Mouse (Mus musculus) lung, postnatal 25 days (tissue): ENCODE measurements around the gene Tnfrsf17.
"Not testable (repeated sequence)": the region's sequence is repeated elsewhere in the genome, so short reads cannot be mapped to it uniquely, and the experiment has no call there.

Experiments used
- DNase-seq: peaks from one replicate; pipeline ENCODE4 v3.0.0; 2022; ENCODE audit warnings: low spot score

Tnfrsf17 gene

DNA sequence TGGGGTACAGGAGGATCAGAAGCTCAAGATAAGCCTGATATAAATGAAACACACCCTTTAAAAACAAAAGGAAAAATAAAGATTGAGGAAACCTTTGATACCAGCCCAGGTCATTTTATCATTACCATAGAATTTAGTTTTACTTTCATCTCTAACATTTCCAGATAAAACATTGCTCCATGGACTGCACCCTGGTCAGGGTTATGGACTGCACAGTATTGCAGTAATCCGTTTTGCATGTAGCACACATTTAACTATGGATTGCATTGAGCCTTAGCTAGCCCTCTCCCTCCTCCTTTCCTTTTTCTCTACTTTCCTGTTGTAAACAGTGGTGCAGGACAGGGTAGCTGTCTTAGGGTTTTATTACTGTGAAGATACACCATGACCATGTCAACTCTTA, 17.4 kb downstream of the Tnfrsf17 start:
- no peak for DNase-seq

- DNase-seq = peak; percentile 55
Measured at GRCm38 (mm10) chr16:11343292-11343815, 29.7 kb downstream of the Tnfrsf17 start.

DNA sequence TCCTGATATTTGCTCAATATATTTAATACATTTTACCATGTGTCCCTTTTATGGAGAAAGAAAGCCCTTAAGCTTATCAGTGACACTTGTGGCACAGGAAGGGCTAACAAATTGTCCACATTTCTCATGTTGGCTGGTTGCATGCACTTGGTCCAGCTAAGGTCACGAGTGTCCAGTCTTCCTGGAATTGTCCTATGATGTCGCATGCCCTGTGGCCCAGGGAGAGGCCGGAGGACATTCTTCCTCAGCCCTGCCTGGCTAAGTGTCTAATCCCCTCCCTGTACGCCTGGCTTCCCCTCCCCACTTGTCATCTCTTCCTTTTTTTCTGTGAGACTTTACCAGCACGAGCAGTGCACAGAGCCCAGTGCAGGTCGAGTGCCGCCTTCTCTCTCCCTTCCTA, 38.3 kb downstream of the Tnfrsf17 start:
- DNase-seq = peak; percentile 8

DNA sequence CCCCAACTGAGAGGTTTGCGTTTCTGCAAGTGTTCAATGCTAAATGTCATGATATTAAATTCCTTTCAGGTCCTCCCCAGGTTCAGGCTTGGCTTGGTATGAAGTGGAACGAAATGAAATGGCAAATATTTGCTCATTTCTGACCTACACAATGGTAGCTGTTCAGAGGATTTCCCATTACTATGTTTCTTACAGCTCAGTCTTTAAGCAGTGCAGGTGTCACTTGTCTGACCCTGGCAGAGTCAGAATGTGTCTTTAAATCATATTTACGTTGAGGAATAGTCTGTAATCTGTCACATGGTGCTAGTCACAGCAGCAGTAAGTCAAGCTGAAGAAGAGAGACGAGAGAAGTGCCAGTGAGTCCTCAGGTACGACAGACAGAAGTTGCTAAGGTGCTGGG, 45.6 kb downstream of the Tnfrsf17 start:
- no peak for DNase-seq

DNA sequence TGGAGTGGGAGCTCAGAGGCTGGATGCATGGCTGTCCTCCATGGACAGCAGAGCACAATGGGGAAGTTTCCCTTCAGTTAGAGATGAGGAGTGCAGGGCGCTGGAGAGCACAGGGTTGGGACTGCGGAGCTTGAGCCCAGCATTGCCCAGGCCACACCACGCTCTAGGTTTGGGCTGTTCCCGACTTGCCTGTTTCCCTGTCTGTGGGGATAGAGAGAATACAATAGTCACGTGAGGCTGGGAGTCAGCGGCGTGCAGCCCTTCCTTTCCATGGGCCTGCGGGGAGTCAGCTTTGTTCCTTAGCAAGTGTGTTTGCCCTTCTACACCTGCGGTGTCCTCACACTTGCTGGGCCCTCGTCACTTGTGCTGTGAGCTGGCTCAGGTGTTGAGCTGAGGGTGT, 46.3 kb downstream of the Tnfrsf17 start:
- no peak for DNase-seq

- DNase-seq = not testable (repeated sequence)
Measured at GRCm38 (mm10) chr16:11360576-11360975, 47.0 kb downstream of the Tnfrsf17 start.

GRCm38 (mm10) chr16:11365626-11366025, 52.0 kb downstream of the Tnfrsf17 start:
- no peak for DNase-seq

DNA sequence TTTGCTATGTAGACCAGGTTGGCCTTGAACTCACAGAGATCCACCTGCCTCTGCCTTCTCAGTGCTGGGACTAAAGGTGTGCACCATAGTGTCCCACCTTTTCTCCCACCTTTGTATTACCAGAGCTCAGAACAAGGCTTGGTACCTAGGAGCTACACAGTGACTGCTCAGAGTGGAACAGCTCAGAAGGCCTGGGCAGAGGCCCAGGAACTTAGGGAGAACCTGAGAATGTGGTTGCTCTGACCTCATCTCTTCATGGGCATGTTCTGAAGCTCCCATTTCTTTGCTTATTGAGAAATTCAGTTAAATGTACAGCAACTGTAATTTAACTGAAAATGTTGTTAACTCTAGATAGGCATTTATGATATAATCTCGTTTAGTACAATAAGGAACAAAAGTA, 53.2 kb downstream of the Tnfrsf17 start:
- no peak for DNase-seq

- DNase-seq = no peak
Measured at GRCm38 (mm10) chr16:11368412-11368811, 54.8 kb downstream of the Tnfrsf17 start.

DNA sequence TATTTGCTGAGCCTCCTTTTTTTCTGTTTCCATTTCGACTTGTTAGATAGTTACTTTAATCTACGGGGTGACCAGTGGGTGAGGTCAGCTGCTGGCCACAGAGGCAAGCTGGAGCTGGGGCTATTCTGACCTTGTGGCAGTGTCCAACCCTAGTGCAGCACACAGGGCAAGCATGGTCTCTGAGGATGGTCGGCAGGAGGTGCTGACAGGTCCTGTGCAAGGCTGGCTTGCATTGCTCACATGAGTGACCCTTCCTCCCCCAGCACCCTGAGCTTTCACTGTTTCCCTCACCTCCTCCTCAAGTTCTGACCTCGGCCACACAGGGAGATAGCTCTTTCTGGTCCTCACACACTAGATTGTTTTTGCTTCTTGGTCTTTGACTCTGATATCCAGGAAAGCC, 55.5 kb downstream of the Tnfrsf17 start:
- no peak for DNase-seq

DNA sequence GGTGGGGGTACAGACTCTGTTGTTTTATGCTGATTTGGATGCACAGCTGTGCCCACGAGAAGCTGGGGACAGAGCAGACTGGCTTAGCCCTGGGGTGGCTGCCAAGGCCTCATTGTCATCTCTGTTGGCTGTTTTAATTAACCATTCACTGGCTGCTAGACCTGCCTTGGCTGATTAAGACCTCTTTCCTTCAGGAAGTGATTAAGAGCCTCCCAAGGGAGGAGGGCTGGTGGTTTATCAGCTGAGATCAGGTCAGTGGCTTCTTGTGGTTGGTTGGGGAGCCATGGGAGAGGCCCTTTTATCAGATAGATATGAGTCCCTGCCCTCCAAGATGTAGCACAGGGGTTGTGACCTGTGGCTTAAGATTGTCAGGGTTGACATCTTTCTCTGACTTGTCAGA, 56.0 kb downstream of the Tnfrsf17 start:
- no peak for DNase-seq
